Mouse (Mus musculus) lung, embryonic 14.5 days (tissue): ENCODE results near the gene Grk1. TPM values are rescaled to one million over a fixed set of nuclear protein-coding genes. Genes with fewer than 3 reads are reported as not detected.

Experiments
- ATAC-seq: fragments of 200-750 bp; cut with Nextera tagmentation; 2 replicates; pipeline ENCODE4 v1.8.0; 2017; ENCODE audit warnings: mild to moderate bottlenecking, moderate TSS enrichment, moderate library complexity; ENCODE audit not compliant: insufficient read depth
- DNase-seq: peaks from one replicate; pipeline ENCODE4 v3.0.0-alpha.2; 2015
- H3K27ac ChIP-seq: fragments of 300-500 bp; sonication (generic); 2 replicates; pipeline ENCODE4 v1.5.1; 2014; ENCODE audit warnings: low read depth, mild to moderate bottlenecking, moderate library complexity
- H3K27me3 ChIP-seq: fragments of 300-500 bp; sonication (generic); 2 replicates; pipeline ENCODE4 v1.6.1; 2014; ENCODE audit warnings: low read length, control low read depth; ENCODE audit not compliant: insufficient read depth
- H3K36me3 ChIP-seq: fragments of 300-500 bp; sonication (generic); 2 replicates; pipeline ENCODE4 v1.6.1; 2014; ENCODE audit warnings: control low read depth; ENCODE audit not compliant: insufficient read depth
- H3K4me1 ChIP-seq: fragments of 300-500 bp; sonication (generic); 2 replicates; pipeline ENCODE4 v1.6.1; 2014; ENCODE audit warnings: antibody characterized with exemption, control low read depth; ENCODE audit not compliant: insufficient read depth
- H3K4me2 ChIP-seq: fragments of 300-500 bp; sonication (generic); 2 replicates; pipeline ENCODE4 v1.6.1; 2014; ENCODE audit warnings: mild to moderate bottlenecking
- H3K4me3 ChIP-seq: fragments of 300-500 bp; sonication (generic); 2 replicates; pipeline ENCODE4 v1.5.1; 2014; ENCODE audit warnings: low read depth, low read length
- H3K9ac ChIP-seq: fragments of 300-500 bp; sonication (generic); 2 replicates; pipeline ENCODE4 v1.6.1; 2014
- H3K9me3 ChIP-seq: fragments of 300-500 bp; sonication (generic); 2 replicates; pipeline ENCODE4 v1.6.1; 2016; ENCODE audit warnings: low read depth, low read length, control low read depth
- CTCF ChIP-seq: IDR thresholded peaks from 2 replicates; pipeline ENCODE4 v1.5.1; 2016; ENCODE audit warnings: antibody characterized with exemption, low read depth
- WGBS: fragments of 180-500 bp; shearing (Covaris S2); extraction: QIAGEN DNeasy Blood & Tissue Kit; methylation state at CpG from one replicate; pipeline ENCODE4 v1.1.7; 2014; 5-methylcytosine and 5-hydroxymethylcytosine counted together
- polyA plus RNA-seq: library from polyadenylated mRNA; unstranded; fragments of >200 nt; fragmentation: Nextera tagmentation; extraction: Ambion mirVana; gene quantifications from 2 replicates; pipeline ENCODE4 v1.2.1, GENCODE M21; 2014

Gene Grk1
- polyA plus RNA-seq, 1 experiment from 2014 or later: not detected

DNA sequence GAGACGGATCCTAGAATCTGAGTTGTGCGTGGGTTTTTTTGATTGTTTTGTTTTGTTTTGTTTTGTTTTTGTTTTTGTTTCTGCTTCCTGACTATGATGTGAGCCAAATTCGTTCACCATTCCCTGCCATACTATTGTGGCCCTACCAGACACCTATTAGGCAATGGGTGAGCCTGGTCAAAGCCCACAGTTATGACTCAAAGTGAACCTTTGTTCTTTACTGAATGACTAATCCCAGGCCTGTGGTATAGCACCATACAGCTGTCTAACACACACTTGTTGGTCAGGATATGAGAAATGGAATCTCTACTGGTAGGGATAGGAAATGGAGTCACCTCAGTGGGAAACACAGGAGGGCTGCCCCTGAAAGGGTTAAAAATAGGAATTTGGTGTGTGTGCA, 22.3 kb upstream of the Grk1 start:
- Histone ChIP-seq H3K27me3 (no peaks in the 10 kb centered on the region), H3K4me2 (no peak overlapping the region), H3K9ac (no peak overlapping the region), H3K4me3 (no peak overlapping the region), H3K27ac (no peak overlapping the region), H3K4me1 (no peaks in the 10 kb centered on the region), H3K36me3 (peaks cover 19% of the 10 kb centered on the region), H3K9me3 (no peaks in the 10 kb centered on the region)
- ATAC-seq: no peak
- 86% methylated on average over 3 of the region's 3 CpGs for WGBS
- TF ChIP-seq CTCF: no peak
- DNase-seq: no peak

DNA sequence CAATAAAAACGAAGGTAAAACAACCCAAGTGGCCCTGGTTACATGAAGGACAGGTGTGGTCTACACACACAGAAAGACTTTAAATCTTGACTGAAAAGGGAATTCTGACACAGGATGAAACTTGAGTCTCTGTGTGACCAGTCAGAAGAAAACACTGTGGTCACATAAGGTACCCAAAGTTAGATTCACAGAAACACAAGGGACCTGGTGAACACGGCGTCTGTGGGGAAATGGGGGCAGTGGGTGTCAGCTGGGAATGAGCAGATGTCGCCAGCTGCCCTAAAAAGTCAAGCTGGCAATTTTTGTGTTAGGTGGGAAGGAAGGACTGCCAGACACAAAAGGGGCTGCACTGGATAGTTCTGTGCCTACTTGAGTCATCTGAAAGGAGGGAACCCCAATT, 21.9 kb upstream of the Grk1 start:
- Histone ChIP-seq H3K36me3 (peaks cover 16% of the 10 kb centered on the region), H3K4me2 (no peak overlapping the region), H3K9ac (no peak overlapping the region), H3K4me3 (no peak overlapping the region), H3K4me1 (no peaks in the 10 kb centered on the region), H3K27me3 (no peaks in the 10 kb centered on the region), H3K27ac (no peak overlapping the region), H3K9me3 (no peaks in the 10 kb centered on the region)
- DNase-seq (no peak), ATAC-seq (no peak)
- TF ChIP-seq CTCF: no peak
- 88% methylated on average over 4 of the region's 4 CpGs for WGBS

DNA sequence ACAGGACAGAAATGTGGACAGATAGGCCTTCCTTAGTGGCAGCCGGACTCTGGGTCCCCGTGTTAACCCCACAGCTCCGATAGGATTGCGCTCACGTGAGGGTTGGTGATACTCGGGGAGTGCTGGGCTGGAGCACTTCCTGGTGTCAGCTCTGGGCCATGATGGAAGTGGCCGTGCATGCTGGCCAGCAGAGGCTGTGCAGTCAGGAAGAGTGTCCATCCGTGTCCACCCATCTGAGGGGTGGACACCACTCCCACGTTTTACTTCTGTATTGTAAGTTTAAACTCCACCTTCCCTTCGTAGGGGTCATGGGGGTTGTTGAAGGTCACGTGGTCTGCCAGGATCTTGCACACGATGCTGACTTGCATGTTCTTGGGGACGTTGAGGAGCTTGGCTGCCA, 18.5 kb upstream of the Grk1 start:
- Histone ChIP-seq H3K9ac (no peak overlapping the region), H3K27me3 (no peaks in the 10 kb centered on the region), H3K4me1 (no peaks in the 10 kb centered on the region), H3K27ac (no peak overlapping the region), H3K4me3 (no peak overlapping the region), H3K9me3 (no peaks in the 10 kb centered on the region), H3K4me2 (no peak overlapping the region), H3K36me3 (no peaks in the 10 kb centered on the region)
- DNase-seq: no peak
- TF ChIP-seq CTCF: no peak
- no peak for ATAC-seq
- 71% methylated on average over 13 of the region's 13 CpGs for WGBS

DNA sequence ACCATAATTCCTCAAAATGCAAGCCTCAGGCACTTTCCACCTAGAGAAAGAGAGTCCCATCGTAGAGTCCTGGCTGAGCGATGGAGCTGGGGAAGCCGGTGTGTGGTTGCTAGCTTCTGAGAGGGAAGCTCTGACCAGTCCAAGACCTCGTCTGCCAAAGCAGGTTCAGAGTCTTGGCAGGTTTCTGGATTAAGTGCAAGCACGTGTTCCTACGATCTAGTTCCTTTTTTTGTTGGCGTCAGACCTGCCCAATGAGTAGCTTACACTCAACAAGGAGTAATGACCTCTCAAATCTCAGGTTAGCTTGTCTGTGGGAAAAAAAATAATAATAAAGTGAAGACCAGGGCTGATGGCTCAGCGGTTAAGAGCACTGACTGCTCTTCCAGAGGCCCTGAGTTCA, 17.2 kb upstream of the Grk1 start:
- no peak overlapping the region for H3K27ac ChIP-seq
- no peak for TF ChIP-seq CTCF

DNA sequence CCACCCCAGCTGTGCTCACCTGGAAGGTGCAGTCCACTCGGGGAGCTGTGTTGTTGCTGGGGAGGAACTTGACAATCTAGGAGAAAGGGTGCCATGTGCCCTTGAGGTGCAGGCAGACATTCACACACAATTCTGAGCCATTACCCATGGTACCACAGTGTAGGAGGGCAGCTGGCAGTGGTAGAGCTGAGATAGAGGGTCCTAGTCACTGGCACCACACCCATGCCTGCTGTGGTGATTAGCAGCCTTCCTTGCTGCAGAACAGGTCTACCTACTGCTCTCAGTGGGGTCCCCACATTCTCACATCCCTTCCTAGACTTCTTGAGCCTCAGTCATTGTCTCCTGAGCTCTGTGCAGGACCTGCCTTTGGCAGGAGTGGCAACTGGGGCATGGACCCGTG, 16.1 kb upstream of the Grk1 start:
- ATAC-seq: no peak
- no peak overlapping the region for H3K4me3 ChIP-seq
- WGBS: 73% methylated on average over 2 of the region's 2 CpGs

More for the DNA sequence above, 17.2 kb upstream of the Grk1 start:
- Histone ChIP-seq H3K9me3 (no peaks in the 10 kb centered on the region), H3K4me2 (no peak overlapping the region), H3K27me3 (no peaks in the 10 kb centered on the region), H3K4me1 (no peaks in the 10 kb centered on the region), H3K9ac (no peak overlapping the region), H3K36me3 (no peaks in the 10 kb centered on the region), H3K4me3 (no peak overlapping the region)
- ATAC-seq (no peak), DNase-seq (no peak)
- WGBS: 77% methylated on average over 8 of the region's 8 CpGs

DNA sequence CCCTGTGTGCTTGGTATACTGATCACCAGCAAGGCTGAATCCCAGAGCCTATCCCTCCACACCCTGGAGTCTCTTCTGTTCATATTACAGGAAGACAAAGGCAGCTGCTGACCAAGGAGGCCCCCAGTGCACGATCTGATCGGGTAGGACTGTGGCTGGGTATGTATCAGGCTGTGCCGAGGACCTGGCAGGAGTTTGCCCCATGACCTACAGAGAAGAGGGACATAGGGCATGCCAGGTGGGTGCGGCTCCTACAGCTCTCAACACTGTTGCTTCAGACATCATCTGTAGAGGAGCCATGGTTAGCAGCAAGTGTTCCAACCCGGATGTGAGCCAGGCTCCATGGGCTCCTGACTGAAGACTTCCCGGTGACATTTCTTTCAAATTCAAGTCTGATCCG, 11.0 kb upstream of the Grk1 start:
- H3K4me1 ChIP-seq: no peaks in the 10 kb centered on the region
- 87% methylated on average over 7 of the region's 7 CpGs for WGBS
- H3K27me3 ChIP-seq: no peaks in the 10 kb centered on the region
- ATAC-seq: no peak
- no peaks in the 10 kb centered on the region for H3K36me3 ChIP-seq
- TF ChIP-seq CTCF: no peak
- no peak overlapping the region for H3K9ac ChIP-seq
- no peak for DNase-seq
- H3K4me2 ChIP-seq: no peak overlapping the region
- H3K9me3 ChIP-seq: no peaks in the 10 kb centered on the region
- no peak overlapping the region for H3K27ac ChIP-seq
- no peak overlapping the region for H3K4me3 ChIP-seq

More for the DNA sequence above, 16.1 kb upstream of the Grk1 start:
- Histone ChIP-seq H3K27me3 (no peaks in the 10 kb centered on the region), H3K9ac (no peak overlapping the region), H3K27ac (no peak overlapping the region), H3K9me3 (no peaks in the 10 kb centered on the region), H3K4me2 (no peak overlapping the region), H3K4me1 (no peaks in the 10 kb centered on the region), H3K36me3 (no peaks in the 10 kb centered on the region)
- no peak for DNase-seq
- no peak for TF ChIP-seq CTCF

DNA sequence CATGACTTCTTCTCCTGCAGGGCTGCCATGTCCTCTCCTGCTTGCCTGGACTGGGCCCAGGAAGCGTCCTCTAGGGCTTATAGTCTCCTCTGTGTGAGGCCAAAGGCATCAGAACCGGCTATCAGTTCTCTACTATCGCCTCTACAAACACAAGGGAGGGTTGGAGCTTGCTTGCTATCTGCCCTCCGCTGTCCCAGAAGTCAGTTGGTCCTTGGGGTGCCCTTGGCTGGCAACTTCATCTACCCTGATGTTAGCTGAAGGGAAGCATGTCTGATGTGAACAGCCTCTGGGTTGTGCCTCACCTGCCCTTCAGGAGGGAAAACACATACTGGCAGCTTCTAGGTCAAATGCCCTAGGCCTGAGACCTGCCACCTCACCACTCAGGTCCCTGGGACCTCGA, 8.2 kb upstream of the Grk1 start, which contains the start of gene Atp4b:
Gene Atp4b (minus strand): TSS at position 101 of the 400 bp plus-strand sequence.
- Histone ChIP-seq H3K4me3 (no peak within 1 kb of the TSS), H3K9me3 (no peaks in the 10 kb centered on the region), H3K4me2 (no peak within 1 kb of the TSS), H3K36me3 (no peaks in the 10 kb centered on the region), H3K27ac (no peak within 1 kb of the TSS), H3K27me3 (no peaks in the 10 kb centered on the region), H3K4me1 (no peaks in the 10 kb centered on the region), H3K9ac (no peak within 1 kb of the TSS)
- 77% methylated on average over 5 of the region's 5 CpGs for whole genome bisulfite sequencing
- no peak for TF ChIP-seq CTCF
- DNase-seq: no peak
- no peak for ATAC-seq

DNA sequence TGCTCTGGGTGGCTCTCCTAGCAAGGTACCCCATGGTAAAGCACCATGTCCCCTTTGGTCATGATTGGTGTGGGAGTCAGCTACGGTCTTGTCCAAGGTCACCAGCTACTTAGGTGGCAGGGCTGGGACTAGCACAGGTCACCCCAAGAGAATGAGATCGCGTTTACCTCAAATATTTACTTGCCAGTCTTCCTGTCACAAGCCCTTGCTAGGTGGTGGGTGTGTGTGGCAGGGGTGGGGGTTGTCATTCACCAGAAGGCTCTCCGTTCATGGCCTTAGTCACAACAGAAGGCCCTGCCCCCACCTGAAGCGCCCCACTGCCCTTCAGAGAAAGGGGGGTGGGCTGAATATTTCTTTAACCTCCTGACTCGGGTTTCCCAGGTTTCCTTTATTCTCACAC, 1.4 kb upstream of the Grk1 start:
- Histone ChIP-seq H3K4me1 (no peaks in the 10 kb centered on the region), H3K9me3 (no peaks in the 10 kb centered on the region), H3K27me3 (no peaks in the 10 kb centered on the region), H3K27ac (no peak overlapping the region), H3K4me2 (no peak overlapping the region), H3K4me3 (no peak overlapping the region), H3K9ac (no peak overlapping the region), H3K36me3 (no peaks in the 10 kb centered on the region)
- DNase-seq: no peak
- ATAC-seq: no peak
- no peak for TF ChIP-seq CTCF
- WGBS: 44% methylated on average over 5 of the region's 6 CpGs
